ENCODE assay signal across 24 mouse cellular contexts in the genomic region with DNA sequence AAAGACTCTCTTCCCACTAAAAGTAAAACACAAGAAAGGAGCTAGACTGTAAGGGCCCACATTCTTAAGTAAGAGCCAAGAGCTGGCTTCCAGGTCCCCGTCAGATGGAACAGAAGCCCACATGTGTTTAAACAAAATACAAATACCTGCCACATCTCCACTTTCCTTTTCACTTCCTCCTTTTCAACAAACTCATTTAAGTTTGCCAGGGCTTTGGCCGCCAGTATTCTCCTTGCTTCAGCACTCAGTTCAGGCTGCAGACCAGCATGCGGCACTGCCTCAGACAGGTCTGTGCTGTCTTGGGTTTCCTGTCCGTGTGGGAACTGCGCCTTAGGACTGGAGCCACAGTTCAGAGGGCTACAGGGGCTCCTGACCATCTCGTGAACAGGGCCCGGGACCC. TPM values are rescaled to one million over a fixed set of nuclear protein-coding genes. Genes with fewer than 3 reads are reported as not detected.
DNase-seq lines count a peak whose midpoint lies in the region; ATAC-seq lines count a peak whose summit lies in the region.
"Had no signal": no experiment of that assay in that cellular context is flagged by ENCODE, and none has a peak within 500 bp of the region (broad histone marks: within the 10 kb centered on the region; RNA-seq: fewer than 3 reads in every experiment).

No protein-coding gene starts in this region.

- H3K36me3 ChIP-seq in splenic B cell, adult 2 months (ENCODE audit: control insufficient read depth, insufficient read depth, low read length, poor library complexity, severe bottlenecking) = no peaks in the 10 kb centered on the region
- H3K36me3 ChIP-seq: intestine, embryonic 15.5 days had no signal

- no peaks in the 10 kb centered on the region for H3K27me3 ChIP-seq in splenic B cell, adult 2 months (ENCODE audit: control insufficient read depth, insufficient read depth, low read length, poor library complexity, severe bottlenecking)
- H3K27me3 ChIP-seq: embryonic facial prominence, embryonic 13.5 days; forebrain, embryonic 15.5 days; heart, embryonic 15.5 days; hindbrain, embryonic 12.5 days; intestine, embryonic 15.5 days; neural tube, embryonic 15.5 days had no signal

- ATAC-seq in granulocyte monocyte progenitor cell, adult 5-6 weeks (replicated peaks; ENCODE audit: poor library complexity, severe bottlenecking) = peak; percentile 46
- ATAC-seq: activated CD4-positive, CD25-positive, alpha-beta regulatory T cell, adult 4 months; forebrain, embryonic 15.5 days; hindbrain, postnatal 0 days; intestine, embryonic 15.5 days had no signal

- peak; percentile 84 for DNase-seq in heart, adult 11 months
- DNase-seq in heart, adult 8-10 months (ENCODE audit: low spot score) = no peak
- peak; percentile 33 for DNase-seq in testis, postnatal 10 days (ENCODE audit: low spot score)
- no peak for DNase-seq in testis, postnatal 14 days (ENCODE audit: low spot score)
- peak; percentile 68 for DNase-seq in splenic B cell, adult 2 months (ENCODE audit: low read depth, low spot score)
- no peak for DNase-seq in frontal cortex, postnatal 36 days (ENCODE audit: low spot score in 2 of 2)
- DNase-seq in right cerebral cortex, postnatal 25 days = no peak
- DNase-seq: adrenal gland, adult 8-10 months; cerebellum, adult 11 months; cerebellum, adult 9-10 months; layer of hippocampus, adult 9-11 months; liver; lung, embryonic 14.5 days; midbrain, embryonic 14.5 days; thymus, postnatal 14 days had no signal

RNA-seq across cellular contexts. Expression of gene Ptpdc1, which starts 39.7 kb away (rescaled TPM):
- 1 to 10 TPM; 4.7 to 5.9 (median 5.7) TPM for total RNA-seq in heart, adult 8-10 months (2022)
- total RNA-seq in granulocyte monocyte progenitor cell, adult 5-6 weeks (2014; fragmentation: Nextera tagmentation) = 3.2 TPM in 1 of 2 replicates, not detected in the other
- total RNA-seq in granulocyte monocyte progenitor cell, adult 5-6 weeks (2017) = 0.82 and 1.1 TPM in 2 replicates

Comparison
In these comparisons a context has a peak if more than half of its experiments do, and no peak if none do; other contexts are left out.
1. DNase-seq: peak in heart, adult 11 months (single experiment), testis, postnatal 10 days (single experiment) and splenic B cell, adult 2 months (single experiment); none in heart, adult 8-10 months (single experiment), testis, postnatal 14 days (single experiment), frontal cortex, postnatal 36 days (0 of 2) and right cerebral cortex, postnatal 25 days (single experiment).